Mouse (Mus musculus) heart, embryonic 10.5 days (tissue): ENCODE measurements at regions not wholly inside any gene's neighbourhood (a gene's known extent, or its start where the extent isn't known, plus 50 kb on each side); places are given as distances from the start of the nearest gene placed in this dataset.

Experiments
- DNase-seq: peaks from one replicate; pipeline ENCODE4 v3.0.0-alpha.2; 2017; ENCODE audit warnings: low spot score
- H3K27ac ChIP-seq: fragments of 300-500 bp; sonication (generic); 2 replicates; pipeline ENCODE4 v1.5.1; 2016; ENCODE audit warnings: mild to moderate bottlenecking
- H3K27me3 ChIP-seq: fragments of 300-500 bp; sonication (generic); 2 replicates; pipeline ENCODE4 v1.6.1; 2016; ENCODE audit warnings: mild to moderate bottlenecking; ENCODE audit not compliant: poor library complexity, insufficient read depth, severe bottlenecking
- H3K36me3 ChIP-seq: fragments of 300-500 bp; sonication (generic); 2 replicates; pipeline ENCODE4 v1.6.1; 2016; ENCODE audit warnings: mild to moderate bottlenecking, moderate library complexity
- H3K4me1 ChIP-seq: fragments of 300-500 bp; sonication (generic); 2 replicates; pipeline ENCODE4 v1.6.1; 2016; ENCODE audit warnings: mild to moderate bottlenecking
- H3K4me3 ChIP-seq: fragments of 300-500 bp; sonication (generic); 2 replicates; pipeline ENCODE4 v1.5.1; 2016; ENCODE audit warnings: mild to moderate bottlenecking, moderate library complexity
- H3K9me3 ChIP-seq: fragments of 300-500 bp; sonication (generic); 2 replicates; pipeline ENCODE4 v1.6.1; 2016; ENCODE audit warnings: mild to moderate bottlenecking, moderate library complexity
- WGBS: fragments of 180-500 bp; shearing (Covaris S2); methylation state at CpG from one replicate; pipeline ENCODE4 v1.1.7; 2016; 5-methylcytosine and 5-hydroxymethylcytosine counted together

GRCm38 (mm10) chr12:13164791-13165190, 84.2 kb downstream of the Ddx1 start:
- no peaks in the 10 kb centered on the region for H3K4me1 ChIP-seq
- no peak overlapping the region for H3K4me3 ChIP-seq
- no peaks in the 10 kb centered on the region for H3K27me3 ChIP-seq
- 77% methylated on average over 2 of the region's 2 CpGs for WGBS
- H3K27ac ChIP-seq = no peak overlapping the region
- H3K9me3 ChIP-seq = no peaks in the 10 kb centered on the region
- no peak for DNase-seq
- H3K36me3 ChIP-seq = no peaks in the 10 kb centered on the region

- Histone ChIP-seq H3K9me3 (no peaks in the 10 kb centered on the region), H3K27ac (no peak overlapping the region), H3K36me3 (no peaks in the 10 kb centered on the region), H3K4me1 (no peaks in the 10 kb centered on the region), H3K4me3 (no peak overlapping the region), H3K27me3 (no peaks in the 10 kb centered on the region)
- DNase-seq = no peak
- 83% methylated on average over 1 of the region's 1 CpGs for WGBS
These were observed 88.0 kb downstream of the Ddx1 start for GRCm38 (mm10) chr12:13161051-13161450.

GRCm38 (mm10) chr12:13159346-13160055, 89.5 kb downstream of the Ddx1 start:
- Histone ChIP-seq H3K9me3 (no peaks in the 10 kb centered on the region), H3K4me3 (no peak overlapping the region), H3K4me1 (no peaks in the 10 kb centered on the region), H3K27me3 (no peaks in the 10 kb centered on the region), H3K36me3 (no peaks in the 10 kb centered on the region), H3K27ac (no peak overlapping the region)
- DNase-seq = no peak

- H3K27me3 ChIP-seq = no peaks in the 10 kb centered on the region
- no peaks in the 10 kb centered on the region for H3K9me3 ChIP-seq
- no peak overlapping the region for H3K27ac ChIP-seq
- DNase-seq = peak; percentile 66
- H3K4me1 ChIP-seq = no peaks in the 10 kb centered on the region
- no peaks in the 10 kb centered on the region for H3K36me3 ChIP-seq
- no peak overlapping the region for H3K4me3 ChIP-seq
- WGBS = 73% methylated on average over 7 of the region's 7 CpGs
These were observed 91.2 kb downstream of the Ddx1 start for GRCm38 (mm10) chr12:13157666-13158381.

GRCm38 (mm10) chr12:13157089-13157488, 91.9 kb downstream of the Ddx1 start:
- no peak overlapping the region for H3K27ac ChIP-seq
- 74% methylated on average over 10 of the region's 10 CpGs for WGBS
- H3K27me3 ChIP-seq = no peaks in the 10 kb centered on the region

GRCm38 (mm10) chr12:13150751-13151150, 98.3 kb downstream of the Ddx1 start:
- no peaks in the 10 kb centered on the region for H3K27me3 ChIP-seq
- H3K4me1 ChIP-seq = 0 out of 2 replicates have a peak, but pooled peaks cover 5% of the 10 kb centered on the region
- DNase-seq = no peak
- no peak overlapping the region for H3K27ac ChIP-seq
- 37% methylated on average over 4 of the region's 4 CpGs for WGBS
- H3K9me3 ChIP-seq = no peaks in the 10 kb centered on the region
- no peaks in the 10 kb centered on the region for H3K36me3 ChIP-seq
- H3K4me3 ChIP-seq = no peak overlapping the region

More at GRCm38 (mm10) chr12:13157089-13157488, 91.9 kb downstream of the Ddx1 start:
- no peak for DNase-seq
- Histone ChIP-seq H3K4me1 (no peaks in the 10 kb centered on the region), H3K36me3 (no peaks in the 10 kb centered on the region), H3K9me3 (no peaks in the 10 kb centered on the region), H3K4me3 (no peak overlapping the region)

DNA sequence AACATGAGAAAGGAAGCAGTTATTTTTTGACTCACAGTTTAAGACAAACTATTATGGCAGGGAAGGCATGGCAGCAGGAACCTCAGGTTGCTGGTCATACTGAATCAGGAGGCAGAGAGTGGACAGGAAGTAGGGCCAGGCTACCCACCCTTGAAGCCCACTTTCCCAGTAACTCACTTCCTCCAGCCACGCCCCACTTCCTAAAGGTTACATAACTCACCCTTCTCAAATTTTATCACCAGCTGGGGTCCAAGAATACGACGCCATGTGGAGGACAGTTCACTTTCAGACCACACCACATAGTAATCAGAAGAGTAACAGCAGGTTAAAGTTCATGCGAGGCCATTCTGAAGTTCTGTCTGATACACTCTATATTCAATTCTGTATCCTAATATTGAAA, 101.8 kb downstream of the Ddx1 start:
- no peak overlapping the region for H3K27ac ChIP-seq
- peak; percentile 38 for DNase-seq
- H3K27me3 ChIP-seq = no peaks in the 10 kb centered on the region
- WGBS = 72% methylated on average over 4 of the region's 4 CpGs
- no peak overlapping the region for H3K4me3 ChIP-seq
- H3K36me3 ChIP-seq = no peaks in the 10 kb centered on the region
- no peaks in the 10 kb centered on the region for H3K9me3 ChIP-seq
- H3K4me1 ChIP-seq = peaks cover 17% of the 10 kb centered on the region; the same call in 1 of the 2 replicates

DNA sequence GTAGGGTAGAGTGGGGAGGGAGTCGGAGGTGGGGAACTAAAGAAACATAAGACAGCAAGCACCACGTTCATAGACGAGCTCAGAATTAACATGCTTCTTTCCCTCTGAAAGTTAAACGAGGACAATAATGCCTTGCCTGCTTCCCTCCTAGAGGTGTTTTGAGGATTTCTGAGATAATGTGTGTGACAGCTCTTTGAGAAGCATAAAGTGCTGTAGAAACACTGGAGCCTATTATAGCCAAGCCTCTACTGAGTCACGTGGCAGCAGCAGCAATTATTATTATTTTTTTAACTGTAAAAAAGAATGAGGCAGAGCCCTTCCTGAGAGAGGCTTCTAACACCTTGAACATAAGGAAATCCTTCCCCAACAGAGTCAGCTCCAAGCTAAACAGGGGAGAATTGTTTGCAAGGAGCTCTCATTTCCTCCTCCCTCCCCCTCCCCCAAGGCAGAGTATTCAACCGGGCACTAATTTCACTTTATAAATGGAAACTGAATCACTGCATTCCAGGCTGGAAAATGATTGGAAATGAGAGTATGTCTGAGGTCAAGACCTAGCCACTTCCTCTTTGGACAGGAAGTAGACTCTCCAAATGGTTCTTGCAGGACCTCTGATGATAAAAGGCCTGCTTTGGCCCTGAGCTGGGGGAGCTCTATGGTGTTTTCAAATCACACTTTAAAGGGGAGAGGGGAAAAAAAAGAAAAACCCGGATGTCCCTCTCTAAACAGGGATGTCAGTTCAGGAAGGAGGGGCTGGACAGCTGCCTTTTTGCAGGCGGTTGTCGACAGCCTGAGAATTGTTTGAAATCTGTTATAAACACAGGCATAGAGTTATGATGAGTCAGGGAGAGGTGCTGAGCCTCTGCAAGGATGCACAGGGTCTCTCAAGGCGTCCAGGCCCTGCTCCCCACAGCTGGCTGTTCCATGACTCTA, 103.6 kb downstream of the Ddx1 start:
- WGBS = 34% methylated on average over 10 of the region's 10 CpGs
- H3K36me3 ChIP-seq = no peaks in the 10 kb centered on the region
- no peaks in the 10 kb centered on the region for H3K27me3 ChIP-seq
- DNase-seq = no peak
- H3K27ac ChIP-seq = peak overlapping the region; percentile 59; the same call in 1 of the 2 replicates
- no peak overlapping the region for H3K4me3 ChIP-seq
- H3K4me1 ChIP-seq = peaks cover 17% of the 10 kb centered on the region; the same call in 1 of the 2 replicates
- no peaks in the 10 kb centered on the region for H3K9me3 ChIP-seq

GRCm38 (mm10) chr12:13144739-13145138, 104.3 kb downstream of the Ddx1 start:
- H3K9me3 ChIP-seq = no peaks in the 10 kb centered on the region
- H3K36me3 ChIP-seq = no peaks in the 10 kb centered on the region
- H3K27me3 ChIP-seq = no peaks in the 10 kb centered on the region
- H3K27ac ChIP-seq = peak overlapping the region; percentile 59; the same call in 1 of the 2 replicates
- DNase-seq = no peak
- H3K4me3 ChIP-seq = no peak overlapping the region
- 80% methylated on average over 1 of the region's 1 CpGs for WGBS
- H3K4me1 ChIP-seq = peaks cover 17% of the 10 kb centered on the region; the same call in 1 of the 2 replicates

DNA sequence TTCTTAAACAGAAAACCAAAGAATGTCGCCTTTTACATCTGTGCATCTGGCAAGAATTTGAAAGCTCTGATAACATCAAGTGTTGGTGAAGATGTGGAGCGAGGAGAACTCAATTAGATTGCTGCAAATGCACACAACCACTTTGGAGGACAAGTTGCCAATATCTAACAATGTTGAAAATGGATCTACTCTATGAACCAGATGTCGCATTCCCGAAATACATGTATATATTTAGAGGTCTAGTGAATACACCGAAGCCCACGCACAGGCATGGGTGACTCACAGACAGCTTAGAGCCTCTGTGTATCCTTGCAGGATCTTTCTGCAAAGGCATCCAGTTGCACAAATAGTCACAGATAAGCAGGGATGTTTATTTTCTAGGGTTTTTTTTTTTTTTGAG, 108.4 kb downstream of the Ddx1 start:
- Histone ChIP-seq H3K27ac (no peak overlapping the region), H3K4me3 (no peak overlapping the region), H3K4me1 (peaks cover 11% of the 10 kb centered on the region; the same call in 1 of the 2 replicates), H3K27me3 (no peaks in the 10 kb centered on the region), H3K9me3 (no peaks in the 10 kb centered on the region), H3K36me3 (no peaks in the 10 kb centered on the region)
- no peak for DNase-seq
- WGBS = 64% methylated on average over 6 of the region's 6 CpGs

DNA sequence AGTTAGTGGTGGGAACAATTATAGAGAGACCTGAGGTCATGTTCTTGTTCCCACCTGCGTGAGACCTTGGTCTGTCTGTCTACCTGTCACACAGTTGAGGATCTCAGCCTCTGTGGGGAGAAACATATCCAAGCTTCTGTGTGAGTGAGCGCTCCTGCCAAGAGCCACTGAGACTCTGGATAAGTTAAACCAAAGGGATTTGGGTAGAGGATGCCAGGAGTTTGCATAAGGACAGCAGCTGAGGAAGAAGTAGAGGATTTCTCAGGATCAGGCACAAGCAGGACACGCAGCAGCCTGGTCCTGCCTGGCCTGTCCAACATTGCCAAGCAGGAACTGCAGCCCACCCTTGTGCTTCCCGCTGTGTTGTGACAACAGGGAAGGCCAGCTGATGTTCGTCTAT, 109.8 kb downstream of the Ddx1 start:
- no peak overlapping the region for H3K27ac ChIP-seq
- 71% methylated on average over 5 of the region's 5 CpGs for WGBS
- DNase-seq = no peak

DNA sequence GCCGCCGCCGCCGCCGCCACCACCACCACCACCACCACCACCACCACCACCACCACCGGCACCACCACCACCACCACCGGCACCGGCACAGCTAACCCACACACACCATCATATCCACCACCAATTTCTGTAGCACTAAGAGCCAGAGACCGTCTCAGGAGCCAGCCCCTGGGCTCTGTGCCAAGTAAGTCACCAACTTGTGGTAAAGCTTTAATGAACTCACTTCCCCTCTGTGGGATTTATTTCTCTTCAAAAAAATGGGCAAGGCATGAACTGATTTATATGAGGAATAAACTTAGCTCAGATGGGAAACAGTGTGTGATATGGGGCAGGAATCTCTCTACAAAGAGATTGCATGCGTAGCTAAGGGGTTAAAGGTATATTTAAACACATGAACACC, 114.8 kb downstream of the Ddx1 start:
- DNase-seq = no peak

More for the DNA sequence above, 109.8 kb downstream of the Ddx1 start:
- H3K36me3 ChIP-seq = no peaks in the 10 kb centered on the region
- no peaks in the 10 kb centered on the region for H3K9me3 ChIP-seq
- no peak overlapping the region for H3K4me3 ChIP-seq
- H3K4me1 ChIP-seq = no peaks in the 10 kb centered on the region
- H3K27me3 ChIP-seq = no peaks in the 10 kb centered on the region

More for the DNA sequence above, 114.8 kb downstream of the Ddx1 start:
- no peak overlapping the region for H3K27ac ChIP-seq
- no peak overlapping the region for H3K4me3 ChIP-seq
- no peaks in the 10 kb centered on the region for H3K9me3 ChIP-seq
- no peaks in the 10 kb centered on the region for H3K27me3 ChIP-seq
- H3K4me1 ChIP-seq = peaks cover 7% of the 10 kb centered on the region; the same call in 1 of the 2 replicates
- WGBS = 82% methylated on average over 8 of the region's 10 CpGs
- no peaks in the 10 kb centered on the region for H3K36me3 ChIP-seq
